Mouse (Mus musculus): Measurements from ENCODE around the gene Scmh1.

Gene Scmh1

DNA sequence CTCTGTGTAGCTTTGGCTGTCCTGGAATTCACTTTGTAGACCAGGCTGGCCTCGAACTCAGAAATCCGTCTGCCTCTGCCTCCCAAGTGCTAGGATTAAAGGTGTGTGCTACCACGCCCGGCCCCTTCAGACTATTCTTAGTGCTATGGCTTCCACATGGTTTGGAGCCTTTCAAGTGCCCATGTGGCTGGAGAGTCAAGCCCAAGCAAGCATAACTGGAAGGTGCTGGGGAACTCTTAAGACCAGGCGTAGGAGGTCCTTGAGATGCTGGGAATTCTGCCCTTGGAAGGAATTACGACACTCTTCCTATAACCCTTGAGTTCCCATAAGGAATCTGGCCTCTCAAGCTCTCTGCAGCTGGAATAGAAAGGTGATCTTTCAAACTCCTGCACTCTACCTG, 151.5 kb downstream of the Scmh1 start:
- DNase-seq (ENCODE audit: low spot score in 2 of 2), result no peak

DNA sequence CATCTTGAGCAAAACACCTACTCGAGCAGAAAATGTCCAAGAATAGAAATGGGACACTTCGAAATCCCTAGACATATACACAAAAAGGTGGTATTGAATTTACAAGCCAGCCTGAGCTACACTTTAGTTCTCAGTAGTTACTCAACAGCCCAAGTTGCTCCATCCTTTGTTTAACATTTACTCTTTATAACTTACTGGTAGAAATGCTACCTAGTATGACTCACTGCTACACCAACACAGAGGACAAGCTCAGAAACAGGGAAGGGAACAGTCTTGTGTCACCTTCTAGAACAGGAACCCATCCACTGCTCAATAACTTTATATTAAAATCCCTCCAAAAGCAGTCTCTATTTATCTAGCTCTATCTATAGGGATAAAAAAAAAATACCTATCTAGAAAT, 160.6 kb downstream of the Scmh1 start:
- DNase-seq (ENCODE audit: low spot score in 2 of 2), result no peak

DNA sequence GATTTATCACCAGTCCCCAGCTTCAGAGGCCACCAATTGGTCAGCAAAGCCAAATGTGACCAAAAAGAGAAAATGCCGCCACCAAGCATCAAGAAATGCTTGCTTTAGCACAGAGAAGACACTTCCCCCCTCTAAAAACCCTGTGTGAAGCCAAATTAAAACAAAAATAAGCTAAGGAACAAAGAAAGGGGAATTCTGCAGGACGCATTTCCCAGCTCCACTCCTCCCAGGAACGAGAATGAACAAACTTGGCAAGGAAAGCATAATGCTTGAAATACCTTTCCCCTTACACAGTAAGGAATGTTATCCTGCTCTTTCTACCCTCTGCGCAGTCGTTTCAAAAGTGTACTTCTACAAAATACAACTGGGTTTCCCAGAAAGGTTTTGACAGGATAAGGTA, 162.9 kb downstream of the Scmh1 start:
- no peak for DNase-seq (ENCODE audit: low spot score in 2 of 2)

DNA sequence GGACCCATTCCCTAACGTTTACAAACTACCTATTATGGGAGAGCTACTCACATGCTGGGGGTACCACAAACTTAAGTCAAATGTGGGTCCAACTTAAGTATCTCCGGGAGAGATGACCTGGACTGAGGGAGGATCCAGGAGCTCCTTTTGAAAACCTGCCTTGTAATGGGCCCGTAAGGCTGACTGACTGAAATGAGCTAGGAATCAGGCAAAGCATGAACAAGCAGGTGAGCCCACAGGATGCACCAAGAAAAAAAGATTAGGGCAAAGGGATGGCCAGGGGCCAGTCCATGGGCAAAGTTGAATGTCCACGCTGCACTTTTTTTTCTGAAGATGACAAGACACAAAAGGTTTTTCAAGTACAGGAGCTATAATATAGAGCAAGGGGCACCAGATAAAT, 163.9 kb downstream of the Scmh1 start:
- no peak for DNase-seq (ENCODE audit: low spot score in 2 of 2)

DNA sequence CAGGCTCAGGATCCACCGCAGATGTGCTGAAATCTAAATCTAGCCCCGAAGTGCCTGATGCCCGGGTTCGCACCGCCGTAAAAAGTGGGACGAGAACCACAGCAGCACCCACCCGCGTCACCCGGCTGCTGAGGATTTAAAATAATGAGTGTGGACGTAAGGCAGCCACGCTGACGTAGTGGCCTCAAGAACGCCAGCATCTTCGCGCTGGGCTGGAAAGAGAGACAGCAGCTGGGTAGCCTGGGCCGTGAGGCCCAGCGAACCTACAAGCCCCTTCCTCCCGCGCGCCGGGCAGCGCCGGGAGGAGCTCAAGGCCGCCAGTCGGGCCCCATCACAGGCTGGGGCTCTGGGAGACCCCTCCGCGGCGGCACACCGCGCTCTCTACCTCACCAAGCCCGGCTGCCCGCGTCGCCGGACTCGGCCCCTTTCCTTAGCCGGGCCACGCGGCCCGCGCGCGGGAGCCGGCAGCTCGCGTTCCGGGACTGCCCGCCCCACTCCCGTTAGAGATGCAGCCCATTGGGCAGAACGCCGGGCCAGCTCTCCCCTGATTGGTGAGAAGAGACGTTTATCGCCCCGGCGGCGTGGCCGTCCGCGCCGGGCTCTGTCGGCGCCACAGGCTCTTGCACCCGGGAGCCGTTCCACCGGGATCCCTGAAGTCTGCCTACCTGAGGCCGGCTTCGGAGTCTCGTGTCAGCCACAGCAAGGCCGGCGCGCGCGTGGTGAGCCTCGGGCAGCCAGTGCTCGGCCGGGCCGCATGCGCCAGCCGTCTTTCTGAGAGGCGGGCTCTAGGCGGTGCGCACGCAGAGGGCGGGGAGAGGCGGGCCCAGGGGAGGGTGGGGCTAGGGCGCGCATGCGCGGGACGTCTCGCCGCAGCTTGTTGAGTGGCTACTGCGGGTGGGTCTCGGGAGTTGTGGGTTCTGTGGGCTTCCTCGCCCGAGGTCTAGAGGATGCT, 164.7 kb downstream of the Scmh1 start, which contains the start of gene Ctps:
Gene Ctps (minus strand): TSS at position 791 of the 952 bp plus-strand sequence.
- peak; percentile 88 to 90 for DNase-seq (ENCODE audit: low spot score in 2 of 2)

DNA sequence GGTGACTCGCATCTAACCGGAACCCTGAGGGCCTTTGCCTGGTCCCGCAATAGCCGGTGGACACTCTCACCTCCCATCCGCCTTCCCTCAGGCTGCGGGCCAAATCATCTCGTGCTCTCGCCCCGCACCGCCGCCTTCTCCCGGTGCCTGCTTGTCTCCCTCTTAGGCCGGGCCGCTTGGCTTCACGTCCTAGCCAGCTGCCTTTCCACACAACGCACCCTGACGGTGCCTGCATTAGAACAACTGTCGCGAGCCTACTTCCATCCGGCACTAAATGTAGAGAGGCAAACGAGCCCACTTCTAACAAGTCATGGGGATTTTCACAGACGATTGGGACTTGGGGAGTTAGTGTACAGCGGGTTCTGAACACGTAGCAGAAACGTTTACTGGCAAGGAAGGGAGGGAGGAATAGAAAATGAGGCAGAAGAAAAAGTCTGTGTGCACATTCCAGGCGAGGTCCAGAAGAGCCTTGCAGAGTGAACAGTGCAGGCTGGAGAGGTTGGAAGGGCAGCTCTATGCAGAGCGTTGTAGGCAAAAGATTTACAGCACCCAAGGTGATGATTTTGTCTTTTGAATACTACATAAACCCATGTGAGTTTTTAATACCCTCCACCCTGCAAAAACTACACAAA, 165.5 kb downstream of the Scmh1 start:
- DNase-seq (ENCODE audit: low spot score in 2 of 2), result no peak

DNA sequence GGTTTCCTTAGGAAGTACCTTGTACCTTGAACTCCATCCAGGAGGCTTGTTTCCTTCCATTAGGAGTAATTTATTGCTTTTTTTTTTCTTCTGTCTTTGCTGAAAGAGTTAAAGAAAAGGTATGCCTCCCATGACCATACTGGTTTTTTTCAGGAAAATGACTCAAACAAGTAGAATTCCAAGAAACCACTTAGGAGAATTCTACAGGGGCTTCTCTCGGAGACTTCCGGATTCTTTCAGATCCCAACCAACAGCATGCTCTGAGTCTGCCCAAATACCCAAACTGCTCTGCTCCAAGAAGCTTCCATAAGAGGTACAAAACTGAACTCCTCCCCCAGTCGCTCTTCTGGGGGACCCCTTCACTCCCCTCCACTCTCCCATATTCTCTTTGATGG, 166.0 kb downstream of the Scmh1 start:
- no peak for DNase-seq (ENCODE audit: low spot score in 2 of 2)

DNA sequence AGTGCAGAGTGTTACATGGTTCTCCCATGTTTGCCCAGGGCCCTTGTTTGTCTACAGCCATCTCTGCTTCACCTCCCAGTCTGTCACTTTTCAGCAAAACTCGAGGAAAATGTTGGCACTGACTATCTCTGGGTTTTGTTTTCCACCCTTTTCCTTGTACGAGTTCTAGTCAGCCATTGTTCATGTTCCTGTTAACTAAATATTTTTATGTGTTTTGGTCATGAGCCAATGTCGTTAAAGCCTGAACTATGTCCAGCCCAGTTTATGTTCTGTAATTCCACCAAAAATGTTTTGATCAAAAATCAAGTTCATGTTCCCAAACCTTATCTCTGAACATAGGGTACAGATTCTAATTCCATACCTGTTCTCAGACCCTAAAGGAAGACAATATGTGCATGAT, 166.6 kb downstream of the Scmh1 start:
- no peak for DNase-seq (ENCODE audit: low spot score in 2 of 2)

Measured in spleen, postnatal 14 days (tissue).